Mouse (Mus musculus) layer of hippocampus, adult 8-10 months (tissue): ENCODE measurements around the gene Il1f5. TPM values are rescaled to one million over a fixed set of nuclear protein-coding genes. Genes with fewer than 3 reads are reported as not detected.

Experiments used
- DNase-seq, 2 experiments: peaks; one replicate each; pipeline ENCODE4 v3.0.0; 2022; ENCODE audit warnings: low spot score in 2 of 2
- total RNA-seq, 4 experiments: library from RNA; stranded (reverse); gene quantifications; 2 replicates each; pipeline ENCODE4 v1.2.4; 2022

Il1f5 gene
- total RNA-seq = not detected

- no peak for DNase-seq
These were observed at the start of gene Il1f5 for GRCm38 (mm10) chr2:24276654-24277053. Gene Il1f5 (plus strand): TSS chr2:24276954.

- no peak for DNase-seq
These were observed 49.6 kb upstream of the Il1f5 start for GRCm38 (mm10) chr2:24227191-24227590.

GRCm38 (mm10) chr2:24267503-24267902 lies 9.3 kb upstream of the Il1f5 start:
- no peak for DNase-seq

- DNase-seq = no peak
These were observed 3.1 kb upstream of the Il1f5 start for GRCm38 (mm10) chr2:24273619-24274018.

GRCm38 (mm10) chr2:24275146-24275545 lies 1.6 kb upstream of the Il1f5 start:
- DNase-seq = no peak

- no peak for DNase-seq
These were observed 14.1 kb downstream of the Il1f5 start, which contains the start of gene Il1f10 for GRCm38 (mm10) chr2:24290896-24291295. Gene Il1f10 (plus strand): TSS chr2:24291196.

GRCm38 (mm10) chr2:24294616-24295015 lies 17.9 kb downstream of the Il1f5 start:
- no peak for DNase-seq

- DNase-seq = peak; percentile 9 to 25
These were observed 20.1 kb downstream of the Il1f5 start for GRCm38 (mm10) chr2:24296837-24297236.

- no peak for DNase-seq
These were observed 34.7 kb downstream of the Il1f5 start for GRCm38 (mm10) chr2:24311302-24312001.

- no peak for DNase-seq
These were observed 40.2 kb downstream of the Il1f5 start for GRCm38 (mm10) chr2:24316919-24317318.

GRCm38 (mm10) chr2:24317919-24318598 lies 41.3 kb downstream of the Il1f5 start:
- no peak for DNase-seq

Other genes starting within 250 kb of the Il1f5 start
- 10 to 100 TPM; 23.5 to 30.1 (median 28.3) TPM for gene Hnmt, start 227.6 kb upstream of the Il1f5 start, total RNA-seq
- gene Tbpl2, start 180.4 kb upstream of the Il1f5 start, total RNA-seq = not detected
- not detected for gene Il1f8, start 123.8 kb upstream of the Il1f5 start, total RNA-seq
- not detected for gene Il1f9, start 90.5 kb upstream of the Il1f5 start, total RNA-seq
- not detected for gene Il1f6, start 61.5 kb upstream of the Il1f5 start, total RNA-seq
- not detected for gene Il1f10, start 14.2 kb downstream of the Il1f5 start, total RNA-seq
- gene Il1rn, start 59.9 kb downstream of the Il1f5 start, total RNA-seq = under 1 TPM in 1 of 4 experiments, not detected in 3; 0.58 TPM
- 1 to 10 TPM in 2 of 4 experiments, under 1 TPM in 2; 0.69 to 3.4 (median 1.6) TPM for gene Psd4, start 90.6 kb downstream of the Il1f5 start, total RNA-seq
- gene Pax8, start 198.6 kb downstream of the Il1f5 start, total RNA-seq = not detected